Mouse (Mus musculus): ENCODE results near the gene Tex26. TPM values are rescaled to one million over a fixed set of nuclear protein-coding genes. Genes with fewer than 3 reads are reported as not detected.

The Tex26 gene
- polyA plus RNA-seq, 1 experiment from 2014 or later, result 0.70 TPM

GRCm38 (mm10) chr5:149441646-149442276 lies 2.3 kb downstream of the Tex26 start:
- ATAC-seq (replicated peaks; ENCODE audit: low FRiP score, low TSS enrichment, low read depth) (no peak), DNase-seq (ENCODE audit: low spot score) (no peak)
- Histone ChIP-seq H3K27ac (ENCODE audit: low read depth) (no peak overlapping the region), H3K9ac (ENCODE audit: low read length) (no peak overlapping the region), H3K36me3 (ENCODE audit: control insufficient read depth, insufficient read depth, low read length) (no peaks in the 10 kb centered on the region), H3K4me2 (ENCODE audit: low read length) (no peak overlapping the region), H3K4me3 (ENCODE audit: low read depth, low read length) (no peak overlapping the region), H3K4me1 (replicated peaks; ENCODE audit: control insufficient read depth, insufficient read depth, low read length) (peaks cover 17% of the 10 kb centered on the region), H3K27me3 (replicated peaks; ENCODE audit: control insufficient read depth, insufficient read depth, low read length) (no peaks in the 10 kb centered on the region), H3K9me3 (ENCODE audit: control insufficient read depth, low read length) (no peaks in the 10 kb centered on the region)
- WGBS, result 56% methylated on average over 14 of the region's 14 CpGs

GRCm38 (mm10) chr5:149442277-149442660 lies 2.8 kb downstream of the Tex26 start:
- Histone ChIP-seq H3K4me3 (ENCODE audit: low read depth, low read length) (no peak overlapping the region), H3K9me3 (ENCODE audit: control insufficient read depth, low read length) (no peaks in the 10 kb centered on the region), H3K36me3 (ENCODE audit: control insufficient read depth, insufficient read depth, low read length) (no peaks in the 10 kb centered on the region), H3K4me2 (ENCODE audit: low read length) (no peak overlapping the region), H3K27me3 (replicated peaks; ENCODE audit: control insufficient read depth, insufficient read depth, low read length) (no peaks in the 10 kb centered on the region), H3K27ac (ENCODE audit: low read depth) (no peak overlapping the region), H3K9ac (ENCODE audit: low read length) (no peak overlapping the region), H3K4me1 (replicated peaks; ENCODE audit: control insufficient read depth, insufficient read depth, low read length) (peaks cover 17% of the 10 kb centered on the region)
- ATAC-seq (replicated peaks; ENCODE audit: low FRiP score, low TSS enrichment, low read depth) (no peak), DNase-seq (ENCODE audit: low spot score) (no peak)
- 69% methylated on average over 15 of the region's 15 CpGs for WGBS

- no peaks in the 10 kb centered on the region for H3K36me3 ChIP-seq (ENCODE audit: control insufficient read depth, insufficient read depth, low read length)
- 49% methylated on average over 4 of the region's 4 CpGs for WGBS
- H3K4me3 ChIP-seq (ENCODE audit: low read depth, low read length), result no peak overlapping the region
- no peak overlapping the region for H3K4me2 ChIP-seq (ENCODE audit: low read length)
- DNase-seq (ENCODE audit: low spot score) (no peak), ATAC-seq (replicated peaks; ENCODE audit: low FRiP score, low TSS enrichment, low read depth) (no peak)
- peaks cover 17% of the 10 kb centered on the region for H3K4me1 ChIP-seq (replicated peaks; ENCODE audit: control insufficient read depth, insufficient read depth, low read length)
- H3K27me3 ChIP-seq (replicated peaks; ENCODE audit: control insufficient read depth, insufficient read depth, low read length), result no peaks in the 10 kb centered on the region
- no peak overlapping the region for H3K9ac ChIP-seq (ENCODE audit: low read length)
- H3K9me3 ChIP-seq (ENCODE audit: control insufficient read depth, low read length), result 0 out of 2 replicates have a peak, but pooled peaks cover 3% of the 10 kb centered on the region
- H3K27ac ChIP-seq (ENCODE audit: low read depth), result no peak overlapping the region
Observed at GRCm38 (mm10) chr5:149444451-149444850, 5.0 kb downstream of the Tex26 start.

GRCm38 (mm10) chr5:149446495-149446894 lies 7.0 kb downstream of the Tex26 start:
- no peak for ATAC-seq (replicated peaks; ENCODE audit: low FRiP score, low TSS enrichment, low read depth)
- Histone ChIP-seq H3K9ac (ENCODE audit: low read length) (no peak overlapping the region), H3K4me1 (replicated peaks; ENCODE audit: control insufficient read depth, insufficient read depth, low read length) (0 out of 2 replicates have a peak, but pooled peaks cover 7% of the 10 kb centered on the region), H3K9me3 (ENCODE audit: control insufficient read depth, low read length) (0 out of 2 replicates have a peak, but pooled peaks cover 5% of the 10 kb centered on the region), H3K27me3 (replicated peaks; ENCODE audit: control insufficient read depth, insufficient read depth, low read length) (no peaks in the 10 kb centered on the region), H3K4me2 (ENCODE audit: low read length) (no peak overlapping the region), H3K4me3 (ENCODE audit: low read depth, low read length) (no peak overlapping the region), H3K27ac (ENCODE audit: low read depth) (no peak overlapping the region), H3K36me3 (ENCODE audit: control insufficient read depth, insufficient read depth, low read length) (no peaks in the 10 kb centered on the region)
- DNase-seq (ENCODE audit: low spot score), result no peak
- WGBS, result 85% methylated on average over 7 of the region's 7 CpGs

- no peak overlapping the region for H3K9ac ChIP-seq (ENCODE audit: low read length)
- H3K9me3 ChIP-seq (ENCODE audit: control insufficient read depth, low read length), result 0 out of 2 replicates have a peak, but pooled peaks cover 5% of the 10 kb centered on the region
- H3K27me3 ChIP-seq (replicated peaks; ENCODE audit: control insufficient read depth, insufficient read depth, low read length), result no peaks in the 10 kb centered on the region
- DNase-seq (ENCODE audit: low spot score) (no peak), ATAC-seq (replicated peaks; ENCODE audit: low FRiP score, low TSS enrichment, low read depth) (no peak)
- WGBS, result 83% methylated on average over 5 of the region's 5 CpGs
- no peaks in the 10 kb centered on the region for H3K36me3 ChIP-seq (ENCODE audit: control insufficient read depth, insufficient read depth, low read length)
- no peak overlapping the region for H3K27ac ChIP-seq (ENCODE audit: low read depth)
- no peak overlapping the region for H3K4me2 ChIP-seq (ENCODE audit: low read length)
- H3K4me1 ChIP-seq (replicated peaks; ENCODE audit: control insufficient read depth, insufficient read depth, low read length), result no peaks in the 10 kb centered on the region
- H3K4me3 ChIP-seq (ENCODE audit: low read depth, low read length), result no peak overlapping the region
Observed at GRCm38 (mm10) chr5:149447733-149448132, 8.3 kb downstream of the Tex26 start.

GRCm38 (mm10) chr5:149449406-149449805 lies 9.9 kb downstream of the Tex26 start:
- WGBS, result 92% methylated on average over 7 of the region's 7 CpGs
- no peak for ATAC-seq (replicated peaks; ENCODE audit: low FRiP score, low TSS enrichment, low read depth)
- DNase-seq (ENCODE audit: low spot score), result no peak
- Histone ChIP-seq H3K4me2 (ENCODE audit: low read length) (no peak overlapping the region), H3K9ac (ENCODE audit: low read length) (no peak overlapping the region), H3K9me3 (ENCODE audit: control insufficient read depth, low read length) (0 out of 2 replicates have a peak, but pooled peaks cover 5% of the 10 kb centered on the region), H3K36me3 (ENCODE audit: control insufficient read depth, insufficient read depth, low read length) (no peaks in the 10 kb centered on the region), H3K27ac (ENCODE audit: low read depth) (no peak overlapping the region), H3K27me3 (replicated peaks; ENCODE audit: control insufficient read depth, insufficient read depth, low read length) (no peaks in the 10 kb centered on the region), H3K4me1 (replicated peaks; ENCODE audit: control insufficient read depth, insufficient read depth, low read length) (no peaks in the 10 kb centered on the region), H3K4me3 (ENCODE audit: low read depth, low read length) (no peak overlapping the region)

GRCm38 (mm10) chr5:149451209-149451681 lies 11.8 kb downstream of the Tex26 start:
- H3K4me3 ChIP-seq (ENCODE audit: low read depth, low read length), result no peak overlapping the region
- H3K9me3 ChIP-seq (ENCODE audit: control insufficient read depth, low read length), result 0 out of 2 replicates have a peak, but pooled peaks cover 5% of the 10 kb centered on the region
- ATAC-seq (replicated peaks; ENCODE audit: low FRiP score, low TSS enrichment, low read depth), result no peak
- H3K27ac ChIP-seq (ENCODE audit: low read depth), result no peak overlapping the region
- H3K27me3 ChIP-seq (replicated peaks; ENCODE audit: control insufficient read depth, insufficient read depth, low read length), result no peaks in the 10 kb centered on the region
- no peak overlapping the region for H3K4me2 ChIP-seq (ENCODE audit: low read length)
- H3K36me3 ChIP-seq (ENCODE audit: control insufficient read depth, insufficient read depth, low read length), result no peaks in the 10 kb centered on the region
- 71% methylated on average over 7 of the region's 7 CpGs for WGBS
- DNase-seq (ENCODE audit: low spot score), result no peak
- no peaks in the 10 kb centered on the region for H3K4me1 ChIP-seq (replicated peaks; ENCODE audit: control insufficient read depth, insufficient read depth, low read length)
- H3K9ac ChIP-seq (ENCODE audit: low read length), result no peak overlapping the region

- Histone ChIP-seq H3K4me3 (ENCODE audit: low read depth, low read length) (no peak overlapping the region), H3K27ac (ENCODE audit: low read depth) (no peak overlapping the region), H3K9ac (ENCODE audit: low read length) (no peak overlapping the region), H3K36me3 (ENCODE audit: control insufficient read depth, insufficient read depth, low read length) (no peaks in the 10 kb centered on the region), H3K27me3 (replicated peaks; ENCODE audit: control insufficient read depth, insufficient read depth, low read length) (no peaks in the 10 kb centered on the region), H3K9me3 (ENCODE audit: control insufficient read depth, low read length) (0 out of 2 replicates have a peak, but pooled peaks cover 2% of the 10 kb centered on the region), H3K4me2 (ENCODE audit: low read length) (no peak overlapping the region), H3K4me1 (replicated peaks; ENCODE audit: control insufficient read depth, insufficient read depth, low read length) (no peaks in the 10 kb centered on the region)
- ATAC-seq (replicated peaks; ENCODE audit: low FRiP score, low TSS enrichment, low read depth) (no peak), DNase-seq (ENCODE audit: low spot score) (peak; percentile 86)
- 30% methylated on average over 6 of the region's 6 CpGs for WGBS
Observed at GRCm38 (mm10) chr5:149454281-149454680, 14.8 kb downstream of the Tex26 start.

- DNase-seq (ENCODE audit: low spot score) (no peak), ATAC-seq (replicated peaks; ENCODE audit: low FRiP score, low TSS enrichment, low read depth) (no peak)
- Histone ChIP-seq H3K36me3 (ENCODE audit: control insufficient read depth, insufficient read depth, low read length) (no peaks in the 10 kb centered on the region), H3K9ac (ENCODE audit: low read length) (no peak overlapping the region), H3K4me1 (replicated peaks; ENCODE audit: control insufficient read depth, insufficient read depth, low read length) (peaks cover 4% of the 10 kb centered on the region; the same call in 1 of the 2 replicates), H3K27me3 (replicated peaks; ENCODE audit: control insufficient read depth, insufficient read depth, low read length) (no peaks in the 10 kb centered on the region), H3K27ac (ENCODE audit: low read depth) (no peak overlapping the region), H3K9me3 (ENCODE audit: control insufficient read depth, low read length) (no peaks in the 10 kb centered on the region), H3K4me3 (ENCODE audit: low read depth, low read length) (no peak overlapping the region), H3K4me2 (ENCODE audit: low read length) (no peak overlapping the region)
- 85% methylated on average over 7 of the region's 7 CpGs for WGBS
Observed at GRCm38 (mm10) chr5:149456544-149456943, 17.1 kb downstream of the Tex26 start.

Measured in intestine, embryonic 14.5 days (tissue).